Mouse (Mus musculus) liver (tissue): ENCODE data around the gene Olfr1437.
"Not testable (repeated sequence)": the region's sequence is repeated elsewhere in the genome, so short reads cannot be mapped to it uniquely, and the experiment has no call there.

Experiments
- DNase-seq: peaks from one replicate; pipeline ENCODE4 v3.0.0-alpha.2; 2020; ENCODE audit warnings: mixed read lengths

Olfr1437 gene

DNA sequence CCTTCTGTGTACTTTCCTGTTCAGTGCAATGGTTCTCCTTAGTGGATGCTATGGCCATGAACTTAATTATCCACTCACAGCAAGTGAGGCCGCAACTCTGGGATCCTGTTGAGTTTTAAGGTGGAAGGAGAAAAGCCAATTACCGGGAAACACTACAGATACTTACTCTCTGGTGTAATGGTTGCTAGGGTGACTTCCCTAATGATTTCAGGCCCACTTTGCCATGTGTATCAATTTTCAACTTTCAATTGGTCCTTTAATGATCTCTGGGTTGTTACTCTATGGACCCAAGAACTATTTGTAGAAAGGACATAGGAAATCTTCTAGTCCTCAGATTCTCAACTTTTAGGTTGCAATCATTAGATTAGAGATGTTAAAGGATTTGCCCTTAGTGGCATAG, at the start of gene Olfr1437:
TSS of gene Olfr1437 (minus strand) at position 101 of the 400 bp plus-strand sequence.
- no peak for DNase-seq

DNA sequence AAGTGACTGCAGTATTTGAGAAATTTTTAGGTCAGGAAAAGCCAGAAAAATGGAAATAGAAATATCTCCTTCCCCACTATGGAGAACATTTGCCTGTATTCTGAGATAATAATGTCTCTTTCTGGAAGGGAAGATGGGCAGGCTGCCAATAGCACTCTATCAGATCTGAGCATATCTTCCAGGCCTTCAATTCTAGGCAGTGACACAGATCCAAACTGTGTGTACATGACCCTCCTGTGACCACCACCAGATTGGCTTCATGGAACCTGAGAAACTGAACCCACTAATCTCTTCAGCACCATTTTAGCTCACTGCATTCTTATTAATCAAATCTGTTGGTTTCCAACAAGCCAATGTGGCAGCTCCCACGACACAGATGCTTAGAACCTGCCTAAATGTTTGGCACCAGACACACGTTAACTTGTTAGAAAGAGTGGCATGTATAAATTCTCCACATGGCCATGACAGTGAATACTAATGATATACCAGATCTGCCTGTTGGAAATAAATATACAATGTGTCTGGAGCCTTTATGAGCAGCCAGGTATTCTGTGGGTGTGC, 49.6 kb upstream of the Olfr1437 start:
- no peak for DNase-seq

DNA sequence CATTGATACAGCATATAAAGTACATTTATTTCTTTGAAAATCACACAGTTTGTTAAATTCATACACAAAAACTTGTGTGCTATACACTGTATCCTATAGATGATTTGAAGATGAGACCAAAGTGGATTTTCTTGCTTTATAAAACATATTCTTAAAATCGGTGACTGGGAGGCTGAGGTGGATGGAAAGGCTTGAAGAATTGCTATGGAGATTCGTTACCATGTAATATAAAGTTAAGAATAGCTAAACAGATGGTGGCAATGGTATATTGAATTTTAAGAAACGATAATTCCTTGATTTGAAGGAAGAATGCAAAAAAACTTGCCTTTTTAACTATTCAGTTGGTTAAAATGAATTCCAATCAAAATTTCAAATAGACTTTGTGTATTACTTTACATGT, 48.1 kb upstream of the Olfr1437 start:
- no peak for DNase-seq

DNA sequence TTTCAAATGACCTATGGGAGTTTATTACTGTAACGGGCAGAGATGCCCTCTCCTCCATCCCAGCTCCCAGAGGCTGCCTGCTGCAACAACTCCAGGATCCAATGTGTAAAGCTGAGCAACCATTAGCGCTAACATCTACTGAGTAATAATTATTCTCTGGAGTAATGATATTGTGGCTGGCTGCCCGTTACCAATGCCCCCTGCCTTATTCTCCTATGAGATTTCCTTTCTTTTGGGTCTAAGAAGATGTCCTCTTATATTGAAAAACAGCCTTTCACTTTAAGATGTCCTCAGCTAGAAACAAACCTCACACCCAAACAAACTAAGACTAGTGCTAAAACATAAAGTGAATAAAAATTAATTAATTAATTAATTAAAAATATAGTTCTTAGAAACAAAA, 10.9 kb upstream of the Olfr1437 start, which contains the start of gene Olfr1438-ps1:
TSS of gene Olfr1438-ps1 (minus strand) at position 101 of the 400 bp plus-strand sequence.
- DNase-seq, result no peak

DNA sequence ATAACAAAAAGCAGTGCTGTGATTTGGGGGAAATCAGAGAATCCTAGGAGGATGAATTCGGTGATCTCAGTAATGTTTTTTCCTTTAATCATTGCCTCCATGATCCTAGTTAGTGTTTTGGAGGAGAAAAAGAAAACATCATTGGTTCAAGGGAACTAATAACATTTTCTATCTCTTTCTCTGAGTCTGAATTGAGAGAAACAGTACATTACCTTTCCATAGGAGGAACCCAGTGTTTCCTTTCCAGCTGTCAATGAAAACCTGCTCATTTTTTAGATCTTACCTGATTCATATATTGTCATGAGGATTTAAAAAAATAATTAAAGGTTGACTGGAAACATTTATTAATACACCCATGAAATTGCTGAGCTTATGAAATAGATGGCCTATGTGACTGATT, 25.9 kb downstream of the Olfr1437 start, which contains the start of gene Olfr1436:
TSS of gene Olfr1436 (minus strand) at position 101 of the 400 bp plus-strand sequence.
- not testable (repeated sequence) for DNase-seq

DNA sequence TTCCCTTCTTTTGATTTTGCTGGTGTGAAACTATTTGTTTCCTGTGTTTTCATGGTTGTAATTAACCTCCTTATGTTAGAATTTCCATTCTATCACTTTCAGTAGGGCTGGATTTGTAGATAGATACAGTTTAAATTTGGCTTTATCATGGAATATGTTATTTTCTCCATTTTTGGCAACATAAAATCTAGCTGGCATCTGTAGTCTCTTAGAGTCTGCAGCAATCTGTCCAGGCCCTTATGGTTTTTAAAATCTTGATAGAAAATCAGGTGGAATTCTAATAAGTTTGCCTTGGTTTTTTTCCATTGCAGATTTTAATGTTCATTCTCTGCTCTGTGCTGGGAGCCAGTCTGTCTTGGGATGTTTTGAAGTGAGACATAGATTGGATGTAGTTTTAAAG, 31.9 kb downstream of the Olfr1437 start:
- DNase-seq, result no peak

DNA sequence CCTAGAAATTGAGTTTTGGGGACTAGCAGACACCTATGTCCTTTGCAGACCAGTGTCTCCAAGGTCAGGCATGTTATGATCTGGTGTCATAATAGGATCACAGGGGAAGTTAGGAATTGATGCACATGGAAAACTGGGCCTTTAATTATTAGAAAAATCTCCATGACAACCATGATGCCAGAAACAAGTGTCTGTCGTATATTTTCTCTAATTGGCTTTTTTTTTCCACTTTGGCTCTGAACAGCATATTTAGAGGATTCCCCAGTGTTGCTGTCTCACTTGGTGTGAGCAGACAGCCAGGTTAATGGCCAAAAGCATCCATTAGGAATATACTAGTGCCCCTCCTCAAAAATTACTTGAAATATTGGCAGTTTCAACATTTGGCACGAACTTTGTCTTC, 45.3 kb downstream of the Olfr1437 start, which contains the start of gene Olfr1434:
TSS of gene Olfr1434 (plus strand) at position 301 of the 400 bp plus-strand sequence.
- no peak for DNase-seq
